Mouse (Mus musculus): Measurements from ENCODE around the gene Smyd1. TPM values are rescaled to one million over a fixed set of nuclear protein-coding genes. Genes with fewer than 3 reads are reported as not detected.

Gene Smyd1
- polyA plus RNA-seq, 1 experiment from 2014 or later, result 0.32 TPM

DNA sequence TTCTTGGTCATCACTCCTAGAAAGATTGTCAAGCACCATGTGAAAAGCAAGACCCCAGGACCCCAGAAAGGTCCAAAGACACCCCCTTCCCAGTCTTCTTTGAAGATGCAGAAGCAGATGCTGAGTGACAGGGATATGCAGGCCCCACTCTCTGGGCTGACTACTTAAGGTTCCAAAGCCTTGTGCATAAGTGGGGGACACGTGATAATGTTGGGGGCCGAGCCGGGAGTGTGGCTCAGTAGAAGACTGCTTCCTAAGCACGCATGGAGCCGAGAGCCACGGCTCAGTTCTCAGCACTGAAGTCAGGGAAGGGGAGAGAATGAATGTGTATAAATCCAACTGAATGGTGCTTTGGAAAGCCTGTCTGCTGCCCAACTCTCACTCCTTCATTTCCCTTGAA lies 95.5 kb downstream of the Smyd1 start:
- Histone ChIP-seq H3K9me3 (no peaks in the 10 kb centered on the region), H3K36me3 (no peaks in the 10 kb centered on the region), H3K27me3 (replicated peaks) (no peaks in the 10 kb centered on the region), H3K27ac (no peak overlapping the region), H3K9ac (no peak overlapping the region), H3K4me3 (replicated peaks) (no peak overlapping the region), H3K4me1 (no peaks in the 10 kb centered on the region), H3K4me2 (no peak overlapping the region)
- 46% methylated on average over 6 of the region's 6 CpGs for WGBS
- no peak for ATAC-seq (ENCODE audit: insufficient read depth, low FRiP score, low read depth)

- Histone ChIP-seq H3K9me3 (no peaks in the 10 kb centered on the region), H3K4me2 (no peak overlapping the region), H3K27me3 (replicated peaks) (no peaks in the 10 kb centered on the region), H3K36me3 (no peaks in the 10 kb centered on the region), H3K4me3 (replicated peaks) (no peak overlapping the region), H3K4me1 (no peaks in the 10 kb centered on the region), H3K9ac (no peak overlapping the region), H3K27ac (no peak overlapping the region)
- WGBS, result 44% methylated on average over 3 of the region's 3 CpGs
- ATAC-seq (ENCODE audit: insufficient read depth, low FRiP score, low read depth), result peak; percentile 45; the same call in 1 of the 2 replicates
Observed at GRCm38 (mm10) chr6:71224184-71224943, 97.7 kb downstream of the Smyd1 start.

- H3K27me3 ChIP-seq (replicated peaks), result no peaks in the 10 kb centered on the region
- H3K9me3 ChIP-seq, result no peaks in the 10 kb centered on the region
- no peak for ATAC-seq (ENCODE audit: insufficient read depth, low FRiP score, low read depth)
- H3K4me3 ChIP-seq (replicated peaks), result no peak overlapping the region
- no peaks in the 10 kb centered on the region for H3K4me1 ChIP-seq
- no peak overlapping the region for H3K4me2 ChIP-seq
- no peak overlapping the region for H3K9ac ChIP-seq
- no peak overlapping the region for H3K27ac ChIP-seq
- 84% methylated on average over 4 of the region's 4 CpGs for WGBS
- no peaks in the 10 kb centered on the region for H3K36me3 ChIP-seq
Observed at GRCm38 (mm10) chr6:71221501-71221900, 100.5 kb downstream of the Smyd1 start.

- H3K27me3 ChIP-seq (replicated peaks), result no peaks in the 10 kb centered on the region
- 96% methylated on average over 3 of the region's 3 CpGs for WGBS
- H3K27ac ChIP-seq, result no peak overlapping the region
- ATAC-seq (ENCODE audit: insufficient read depth, low FRiP score, low read depth), result no peak
- H3K9ac ChIP-seq, result no peak overlapping the region
- no peaks in the 10 kb centered on the region for H3K36me3 ChIP-seq
- H3K4me2 ChIP-seq, result no peak overlapping the region
- H3K9me3 ChIP-seq, result no peaks in the 10 kb centered on the region
- H3K4me3 ChIP-seq (replicated peaks), result no peak overlapping the region
- H3K4me1 ChIP-seq, result no peaks in the 10 kb centered on the region
Observed at GRCm38 (mm10) chr6:71212471-71212870, 109.6 kb downstream of the Smyd1 start.

GRCm38 (mm10) chr6:71211917-71212316 lies 110.1 kb downstream of the Smyd1 start:
- Histone ChIP-seq H3K4me2 (no peak overlapping the region), H3K27me3 (replicated peaks) (no peaks in the 10 kb centered on the region), H3K4me1 (no peaks in the 10 kb centered on the region), H3K9me3 (no peaks in the 10 kb centered on the region), H3K36me3 (no peaks in the 10 kb centered on the region), H3K4me3 (replicated peaks) (no peak overlapping the region), H3K9ac (no peak overlapping the region), H3K27ac (no peak overlapping the region)
- ATAC-seq (ENCODE audit: insufficient read depth, low FRiP score, low read depth), result no peak
- WGBS, result 64% methylated on average over 7 of the region's 7 CpGs

GRCm38 (mm10) chr6:71208691-71209090 lies 113.3 kb downstream of the Smyd1 start:
- 75% methylated on average over 2 of the region's 2 CpGs for WGBS
- H3K4me1 ChIP-seq, result no peaks in the 10 kb centered on the region
- no peak overlapping the region for H3K27ac ChIP-seq
- no peaks in the 10 kb centered on the region for H3K36me3 ChIP-seq
- H3K9ac ChIP-seq, result no peak overlapping the region
- no peak overlapping the region for H3K4me3 ChIP-seq (replicated peaks)
- no peaks in the 10 kb centered on the region for H3K27me3 ChIP-seq (replicated peaks)
- no peak overlapping the region for H3K4me2 ChIP-seq
- no peaks in the 10 kb centered on the region for H3K9me3 ChIP-seq
- no peak for ATAC-seq (ENCODE audit: insufficient read depth, low FRiP score, low read depth)

DNA sequence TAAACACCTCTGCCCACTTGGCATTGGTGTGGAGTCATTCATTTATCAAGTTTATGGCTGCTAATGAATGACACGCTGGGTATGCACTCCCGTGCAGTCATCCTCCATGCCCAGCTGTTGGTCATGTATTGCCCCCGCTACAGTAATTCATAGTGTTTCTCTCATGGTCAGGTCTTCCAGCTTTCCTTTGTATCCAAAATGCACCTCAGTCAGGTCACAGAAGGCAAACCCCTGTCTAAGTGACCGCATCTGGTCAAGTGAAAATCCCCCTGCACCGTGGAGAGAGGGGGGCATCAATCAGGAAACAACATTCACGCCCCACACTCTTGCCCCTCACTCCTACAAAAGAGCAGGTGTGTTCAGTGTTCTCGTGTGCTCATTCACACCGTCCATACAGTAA lies 117.9 kb downstream of the Smyd1 start:
- ATAC-seq (ENCODE audit: insufficient read depth, low FRiP score, low read depth), result no peak
- 87% methylated on average over 8 of the region's 8 CpGs for WGBS
- no peaks in the 10 kb centered on the region for H3K36me3 ChIP-seq
- no peaks in the 10 kb centered on the region for H3K4me1 ChIP-seq
- no peak overlapping the region for H3K9ac ChIP-seq
- no peak overlapping the region for H3K27ac ChIP-seq
- no peaks in the 10 kb centered on the region for H3K9me3 ChIP-seq
- no peak overlapping the region for H3K4me3 ChIP-seq (replicated peaks)
- H3K4me2 ChIP-seq, result no peak overlapping the region
- no peaks in the 10 kb centered on the region for H3K27me3 ChIP-seq (replicated peaks)

- Histone ChIP-seq H3K27ac (no peak overlapping the region), H3K27me3 (replicated peaks) (no peaks in the 10 kb centered on the region), H3K36me3 (no peaks in the 10 kb centered on the region), H3K9ac (no peak overlapping the region), H3K4me3 (replicated peaks) (no peak overlapping the region), H3K4me2 (no peak overlapping the region), H3K4me1 (no peaks in the 10 kb centered on the region), H3K9me3 (no peaks in the 10 kb centered on the region)
- ATAC-seq (ENCODE audit: insufficient read depth, low FRiP score, low read depth), result no peak
- 74% methylated on average over 5 of the region's 5 CpGs for WGBS
Observed at GRCm38 (mm10) chr6:71203674-71204073, 118.4 kb downstream of the Smyd1 start.

DNA sequence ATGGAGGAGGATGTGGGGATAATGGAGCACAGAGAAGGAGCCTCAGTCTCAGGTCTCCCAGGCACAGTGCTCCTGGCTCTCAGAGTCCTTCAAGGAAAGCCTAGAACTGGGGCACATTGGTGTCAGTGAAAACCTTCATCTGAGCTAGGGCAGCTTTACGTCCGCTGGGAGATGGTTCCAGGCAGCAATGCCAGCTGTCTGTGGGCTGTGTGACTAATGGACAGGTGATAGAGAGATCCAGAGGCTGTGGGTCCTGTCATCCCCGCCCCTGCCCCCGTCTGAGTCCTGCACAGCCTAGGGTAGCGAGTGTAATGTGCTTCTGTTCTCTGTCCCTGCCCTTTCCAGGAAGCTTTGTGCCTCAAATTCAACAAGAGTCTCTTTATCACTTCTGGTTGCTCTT lies 120.1 kb downstream of the Smyd1 start:
- Histone ChIP-seq H3K4me2 (no peak overlapping the region), H3K4me3 (replicated peaks) (no peak overlapping the region), H3K27ac (no peak overlapping the region), H3K9me3 (no peaks in the 10 kb centered on the region), H3K4me1 (no peaks in the 10 kb centered on the region), H3K27me3 (replicated peaks) (no peaks in the 10 kb centered on the region), H3K36me3 (no peaks in the 10 kb centered on the region), H3K9ac (no peak overlapping the region)
- ATAC-seq (ENCODE audit: insufficient read depth, low FRiP score, low read depth), result no peak
- 53% methylated on average over 5 of the region's 5 CpGs for WGBS

DNA sequence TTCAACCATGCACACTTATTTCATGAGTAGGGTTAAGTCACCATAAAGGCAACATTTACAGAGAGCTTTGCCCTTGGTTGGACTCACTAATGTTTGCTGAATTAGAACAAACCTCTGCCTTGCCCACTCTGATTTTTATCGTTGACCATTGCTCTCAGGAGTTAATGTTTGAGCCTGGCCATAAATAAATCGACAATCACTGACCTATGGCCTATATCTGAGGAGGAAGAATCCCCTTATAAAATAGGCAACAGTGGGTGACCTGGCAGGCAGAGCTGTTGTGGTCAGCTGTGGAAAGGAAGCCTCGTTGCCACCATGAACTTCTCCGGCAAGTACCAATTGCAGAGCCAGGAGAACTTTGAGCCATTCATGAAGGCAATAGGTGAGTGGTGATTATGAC lies 122.4 kb downstream of the Smyd1 start, which contains the start of gene Fabp1:
Gene Fabp1, plus strand, starts transcription at position 216 of the 400 bp plus-strand sequence.
- H3K36me3 ChIP-seq, result no peaks in the 10 kb centered on the region
- no peaks in the 10 kb centered on the region for H3K9me3 ChIP-seq
- H3K9ac ChIP-seq, result no peak within 1 kb of the TSS
- H3K27me3 ChIP-seq (replicated peaks), result no peaks in the 10 kb centered on the region
- H3K4me3 ChIP-seq (replicated peaks), result no peak within 1 kb of the TSS
- no peaks in the 10 kb centered on the region for H3K4me1 ChIP-seq
- H3K4me2 ChIP-seq, result no peak within 1 kb of the TSS
- H3K27ac ChIP-seq, result no peak within 1 kb of the TSS
- ATAC-seq (ENCODE audit: insufficient read depth, low FRiP score, low read depth), result no peak
- 75% methylated on average over 4 of the region's 4 CpGs for WGBS

DNA sequence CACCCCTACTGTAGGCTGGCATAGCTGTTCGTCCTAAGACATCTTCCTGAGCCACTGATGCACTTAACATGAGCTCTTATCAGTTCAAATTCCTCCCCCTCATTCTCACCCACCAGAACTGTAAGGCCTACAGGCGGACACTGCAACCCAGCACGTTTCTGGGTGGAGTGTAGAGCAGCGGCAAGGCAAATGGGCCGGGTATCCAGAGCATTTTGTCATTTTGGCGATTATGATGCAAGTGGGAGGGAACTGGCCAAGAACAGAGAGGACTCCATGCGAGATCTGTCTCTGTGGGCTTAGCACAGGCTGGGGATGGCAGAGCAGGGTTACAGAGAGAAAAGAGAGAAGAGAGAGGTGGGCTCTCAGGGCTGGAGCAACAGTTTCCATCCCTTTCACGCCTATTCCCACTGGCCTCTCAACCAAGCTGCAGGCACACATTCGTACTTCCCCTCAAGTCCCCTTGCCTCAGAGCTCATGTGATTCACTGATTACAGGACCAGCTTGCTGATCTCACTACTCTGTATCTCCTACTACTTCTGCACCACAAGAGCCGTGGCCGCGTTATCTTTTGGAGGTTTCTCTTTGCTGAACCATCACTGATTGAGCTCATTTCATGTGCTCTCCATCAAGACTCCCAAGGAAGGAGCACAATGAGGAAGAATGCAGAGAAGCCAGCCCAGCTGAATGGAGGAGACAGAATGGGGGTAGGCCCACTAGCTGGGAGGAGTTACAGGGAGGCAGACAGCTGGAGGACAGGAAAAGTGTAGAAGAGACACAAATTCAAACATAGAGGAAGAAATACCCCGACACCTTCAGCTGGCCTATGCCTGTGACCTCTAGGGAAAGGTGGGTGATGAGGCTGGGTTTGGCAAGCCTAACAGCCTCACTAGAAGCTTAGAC lies 124.1 kb downstream of the Smyd1 start:
- H3K4me3 ChIP-seq (replicated peaks), result no peak overlapping the region
- no peak overlapping the region for H3K27ac ChIP-seq
- no peaks in the 10 kb centered on the region for H3K27me3 ChIP-seq (replicated peaks)
- no peak for ATAC-seq (ENCODE audit: insufficient read depth, low FRiP score, low read depth)
- H3K9ac ChIP-seq, result no peak overlapping the region
- 70% methylated on average over 13 of the region's 13 CpGs for WGBS
- H3K36me3 ChIP-seq, result no peaks in the 10 kb centered on the region
- no peaks in the 10 kb centered on the region for H3K4me1 ChIP-seq
- H3K4me2 ChIP-seq, result no peak overlapping the region
- no peaks in the 10 kb centered on the region for H3K9me3 ChIP-seq

DNA sequence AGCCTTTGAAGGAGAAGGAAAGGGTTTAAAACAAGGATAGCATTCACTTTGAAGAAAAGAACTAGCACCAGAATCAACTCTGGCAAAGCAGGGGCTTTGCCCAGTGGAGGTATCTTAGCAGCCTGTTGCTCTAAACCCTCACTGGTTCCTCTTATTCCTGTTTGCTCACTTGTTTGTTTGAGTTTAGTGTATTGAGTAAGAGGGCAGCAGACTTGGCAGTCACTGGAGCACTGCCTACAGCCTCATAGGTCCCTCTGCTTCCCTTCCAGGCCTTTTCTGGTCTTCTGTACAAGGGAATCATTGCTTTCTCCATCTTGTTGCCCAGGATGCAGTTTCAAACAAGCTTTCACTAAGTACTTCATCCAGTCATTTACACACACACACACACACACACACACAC lies 125.9 kb downstream of the Smyd1 start:
- H3K4me3 ChIP-seq (replicated peaks), result no peak overlapping the region
- H3K27me3 ChIP-seq (replicated peaks), result no peaks in the 10 kb centered on the region
- no peak overlapping the region for H3K9ac ChIP-seq
- no peaks in the 10 kb centered on the region for H3K9me3 ChIP-seq
- H3K4me1 ChIP-seq, result no peaks in the 10 kb centered on the region
- no peaks in the 10 kb centered on the region for H3K36me3 ChIP-seq
- no peak overlapping the region for H3K27ac ChIP-seq
- H3K4me2 ChIP-seq, result no peak overlapping the region
- ATAC-seq (ENCODE audit: insufficient read depth, low FRiP score, low read depth), result no peak
